Mouse (Mus musculus): ENCODE data around the gene Trim11. TPM values are rescaled to one million over a fixed set of nuclear protein-coding genes. Genes with fewer than 3 reads are reported as not detected.

Trim11 gene
- total and polyA plus RNA-seq, 2 experiments from 2014 or later, result 26.0 to 36.8 TPM

DNA sequence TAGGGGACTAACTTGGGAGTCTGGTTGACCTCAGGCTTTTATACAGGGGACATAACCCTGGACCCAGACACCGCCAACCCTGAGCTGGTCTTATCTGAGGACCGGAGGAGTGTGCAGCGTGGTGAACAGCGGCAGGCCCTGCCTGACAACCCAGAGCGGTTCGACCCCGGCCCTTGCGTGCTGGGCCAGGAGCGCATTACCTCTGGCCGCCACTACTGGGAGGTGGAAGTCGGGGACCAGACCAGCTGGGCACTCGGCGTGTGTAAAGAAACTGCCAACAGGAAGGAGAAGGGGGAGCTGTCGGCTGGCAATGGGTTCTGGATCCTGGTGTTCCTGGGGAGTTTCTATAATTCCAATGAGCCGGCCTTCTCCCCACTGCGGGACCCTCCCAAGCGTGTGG is 12.2 kb downstream of the Trim11 start:
- H3K4me2 ChIP-seq (ENCODE audit: low read depth, low read length), result no peak overlapping the region

DNA sequence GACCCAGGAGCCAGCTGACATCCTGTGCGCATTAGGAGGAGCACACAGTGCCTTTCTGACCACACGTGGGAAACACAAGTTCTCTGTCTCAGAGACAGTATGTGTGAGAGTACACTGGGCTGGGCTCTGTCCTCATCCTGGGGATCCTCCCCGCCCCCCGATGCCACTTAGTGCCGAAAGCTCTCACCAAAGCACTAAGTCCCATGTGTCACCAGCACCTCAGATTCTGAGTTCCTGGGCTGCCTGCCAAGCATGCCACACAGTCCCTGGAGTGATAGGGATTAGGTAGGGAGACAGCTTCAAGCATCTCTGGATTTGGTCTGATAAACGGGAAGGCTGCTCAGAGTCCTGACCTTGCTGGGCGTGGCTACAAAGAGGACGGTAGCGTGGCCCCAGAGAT is 12.9 kb downstream of the Trim11 start:
- H3K4me2 ChIP-seq (ENCODE audit: low read depth, low read length), result no peak overlapping the region; the same call in 1 of the 2 replicates
- peak; percentile 80 for DNase-seq (ENCODE audit: low spot score)
- H3K27ac ChIP-seq (ENCODE audit: low read depth), result peak overlapping the region; percentile 73
- no peak overlapping the region for H3K4me3 ChIP-seq (ENCODE audit: low read depth, low read length)
- H3K27me3 ChIP-seq (ENCODE audit: control insufficient read depth, insufficient read depth, low read length), result peaks cover 5% of the 10 kb centered on the region; the same call in 1 of the 2 replicates
- peaks cover 55% of the 10 kb centered on the region for H3K36me3 ChIP-seq (replicated peaks; ENCODE audit: control insufficient read depth, insufficient read depth, low read length)
- ATAC-seq (ENCODE audit: insufficient read depth, low read depth), result peak; percentile 72
- 36% methylated on average over 9 of the region's 9 CpGs for WGBS
- no peaks in the 10 kb centered on the region for H3K9me3 ChIP-seq (replicated peaks; ENCODE audit: control insufficient read depth, low read length)
- H3K9ac ChIP-seq (replicated peaks; ENCODE audit: low read depth, low read length), result no peak overlapping the region
- TF ChIP-seq CTCF (IDR thresholded peaks at IDR 0.05; ENCODE audit: low read depth), result no peak
- peak; percentile 72; the same call in 1 of the 2 replicates for TF ChIP-seq EP300 (IDR thresholded peaks at IDR 0.05; ENCODE audit: low read depth)
- peaks cover 75% of the 10 kb centered on the region for H3K4me1 ChIP-seq (ENCODE audit: control insufficient read depth, insufficient read depth)

More for the DNA sequence above, 12.2 kb downstream of the Trim11 start:
- TF ChIP-seq EP300 (IDR thresholded peaks at IDR 0.05; ENCODE audit: low read depth) (no peak), CTCF (IDR thresholded peaks at IDR 0.05; ENCODE audit: low read depth) (no peak)
- 44% methylated on average over 17 of the region's 17 CpGs for WGBS
- no peak for DNase-seq (ENCODE audit: low spot score)
- Histone ChIP-seq H3K4me1 (ENCODE audit: control insufficient read depth, insufficient read depth) (peaks cover 73% of the 10 kb centered on the region), H3K4me3 (ENCODE audit: low read depth, low read length) (no peak overlapping the region), H3K27ac (ENCODE audit: low read depth) (peak overlapping the region; percentile 73), H3K9ac (replicated peaks; ENCODE audit: low read depth, low read length) (no peak overlapping the region), H3K9me3 (replicated peaks; ENCODE audit: control insufficient read depth, low read length) (no peaks in the 10 kb centered on the region), H3K36me3 (replicated peaks; ENCODE audit: control insufficient read depth, insufficient read depth, low read length) (peaks cover 55% of the 10 kb centered on the region), H3K27me3 (ENCODE audit: control insufficient read depth, insufficient read depth, low read length) (peaks cover 5% of the 10 kb centered on the region; the same call in 1 of the 2 replicates)
- peak; percentile 22 for ATAC-seq (ENCODE audit: insufficient read depth, low read depth)

DNA sequence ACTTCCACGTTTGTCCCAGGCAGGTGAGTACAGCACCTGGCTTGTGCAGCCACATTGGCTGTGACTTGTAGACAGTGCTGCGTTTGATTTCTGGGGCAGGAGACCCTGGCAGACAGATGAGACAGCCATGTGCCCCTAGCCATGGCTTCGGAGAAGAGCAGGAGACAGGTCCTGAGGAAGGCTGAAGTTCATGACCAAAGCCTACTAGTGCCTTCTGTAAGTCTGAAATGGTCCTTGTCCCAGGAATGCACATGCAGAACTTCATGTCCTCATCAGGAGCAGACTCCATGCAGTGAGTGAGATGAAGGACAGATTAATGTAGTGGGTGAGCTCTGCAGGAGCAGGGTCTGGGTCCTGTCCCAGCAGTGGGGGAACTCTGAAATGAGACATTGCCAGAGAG is 14.0 kb downstream of the Trim11 start:
- ATAC-seq (ENCODE audit: insufficient read depth, low read depth), result no peak
- 58% methylated on average over 3 of the region's 3 CpGs for WGBS
- DNase-seq (ENCODE audit: low spot score), result no peak
- Histone ChIP-seq H3K9me3 (replicated peaks; ENCODE audit: control insufficient read depth, low read length) (no peaks in the 10 kb centered on the region), H3K27me3 (ENCODE audit: control insufficient read depth, insufficient read depth, low read length) (peaks cover 5% of the 10 kb centered on the region; the same call in 1 of the 2 replicates), H3K36me3 (replicated peaks; ENCODE audit: control insufficient read depth, insufficient read depth, low read length) (peaks cover 54% of the 10 kb centered on the region), H3K4me3 (ENCODE audit: low read depth, low read length) (no peak overlapping the region), H3K9ac (replicated peaks; ENCODE audit: low read depth, low read length) (peak overlapping the region; percentile 11; the same call in 1 of the 2 replicates), H3K27ac (ENCODE audit: low read depth) (peak overlapping the region; percentile 73; the same call in 1 of the 2 replicates), H3K4me1 (ENCODE audit: control insufficient read depth, insufficient read depth) (peaks cover 75% of the 10 kb centered on the region), H3K4me2 (ENCODE audit: low read depth, low read length) (no peak overlapping the region)
- TF ChIP-seq EP300 (IDR thresholded peaks at IDR 0.05; ENCODE audit: low read depth) (no peak), CTCF (IDR thresholded peaks at IDR 0.05; ENCODE audit: low read depth) (no peak)

DNA sequence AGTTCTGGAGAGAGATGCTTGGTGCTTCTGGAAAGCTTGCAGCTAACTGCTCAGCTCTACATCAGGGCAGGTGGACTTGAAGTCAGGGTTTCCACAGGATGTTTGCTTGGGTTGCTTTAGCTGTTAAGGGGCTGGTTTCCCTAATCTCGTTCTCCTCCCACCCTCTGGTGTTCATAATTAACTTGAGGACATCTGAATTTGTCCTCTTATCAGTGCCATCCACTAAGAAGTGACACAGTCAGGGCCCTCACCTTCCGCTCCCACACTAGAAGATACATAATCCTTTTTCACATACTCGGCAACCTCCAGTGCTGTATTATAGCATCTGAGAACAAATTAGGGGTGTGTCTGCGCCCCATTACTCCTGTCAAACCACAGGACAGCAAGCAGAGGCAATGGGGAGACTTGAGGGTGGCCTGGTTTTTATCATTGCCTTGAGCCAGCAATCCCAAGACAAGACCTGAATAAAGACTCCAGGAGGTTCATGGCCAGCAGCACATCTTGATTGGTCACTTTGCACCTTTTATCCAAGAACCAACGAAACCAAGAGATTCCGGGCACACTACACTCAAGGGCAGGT is 15.3 kb downstream of the Trim11 start:
- WGBS, result 56% methylated on average over 6 of the region's 6 CpGs
- H3K4me1 ChIP-seq (ENCODE audit: control insufficient read depth, insufficient read depth), result peaks cover 76% of the 10 kb centered on the region
- H3K4me2 ChIP-seq (ENCODE audit: low read depth, low read length), result no peak overlapping the region
- H3K36me3 ChIP-seq (replicated peaks; ENCODE audit: control insufficient read depth, insufficient read depth, low read length), result peaks cover 44% of the 10 kb centered on the region
- TF ChIP-seq CTCF (IDR thresholded peaks at IDR 0.05; ENCODE audit: low read depth), result no peak
- no peak for TF ChIP-seq EP300 (IDR thresholded peaks at IDR 0.05; ENCODE audit: low read depth)
- DNase-seq (ENCODE audit: low spot score) (no peak), ATAC-seq (ENCODE audit: insufficient read depth, low read depth) (no peak)
- peaks cover 5% of the 10 kb centered on the region; the same call in 1 of the 2 replicates for H3K27me3 ChIP-seq (ENCODE audit: control insufficient read depth, insufficient read depth, low read length)
- H3K27ac ChIP-seq (ENCODE audit: low read depth), result peak overlapping the region; percentile 73; the same call in 1 of the 2 replicates
- no peak overlapping the region for H3K9ac ChIP-seq (replicated peaks; ENCODE audit: low read depth, low read length)
- H3K4me3 ChIP-seq (ENCODE audit: low read depth, low read length), result no peak overlapping the region
- H3K9me3 ChIP-seq (replicated peaks; ENCODE audit: control insufficient read depth, low read length), result no peaks in the 10 kb centered on the region

DNA sequence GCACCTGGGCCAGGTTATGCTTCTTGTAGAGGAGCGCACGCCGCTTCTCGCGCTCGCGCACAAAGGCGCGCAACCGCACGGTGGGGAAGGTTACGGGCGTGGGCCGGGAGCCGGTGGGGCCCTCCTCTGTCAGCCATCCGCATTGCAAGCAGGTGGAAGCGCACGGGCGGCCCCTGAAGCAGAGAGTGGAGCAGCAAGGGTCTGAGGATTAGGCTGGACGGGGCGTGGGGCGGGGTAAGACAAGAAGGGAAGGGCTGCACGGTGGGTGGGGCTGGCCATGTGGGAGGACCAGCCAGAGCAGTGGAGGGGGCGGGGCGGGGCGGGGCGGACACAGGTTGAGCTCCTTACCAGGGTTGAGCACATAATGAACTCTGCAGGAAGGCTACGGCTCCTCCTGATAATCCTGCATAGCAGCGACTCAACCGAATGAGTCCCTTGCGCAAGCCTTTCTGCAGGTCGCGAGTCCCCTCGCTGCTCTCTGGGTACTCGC is 16.5 kb downstream of the Trim11 start:
- Histone ChIP-seq H3K27me3 (ENCODE audit: control insufficient read depth, insufficient read depth, low read length) (peaks cover 5% of the 10 kb centered on the region; the same call in 1 of the 2 replicates), H3K27ac (ENCODE audit: low read depth) (no peak overlapping the region), H3K9me3 (replicated peaks; ENCODE audit: control insufficient read depth, low read length) (no peaks in the 10 kb centered on the region), H3K9ac (replicated peaks; ENCODE audit: low read depth, low read length) (no peak overlapping the region), H3K36me3 (replicated peaks; ENCODE audit: control insufficient read depth, insufficient read depth, low read length) (peaks cover 32% of the 10 kb centered on the region), H3K4me3 (ENCODE audit: low read depth, low read length) (peak overlapping the region; percentile 29), H3K4me2 (ENCODE audit: low read depth, low read length) (peak overlapping the region; percentile 50), H3K4me1 (ENCODE audit: control insufficient read depth, insufficient read depth) (peaks cover 78% of the 10 kb centered on the region)
- DNase-seq (ENCODE audit: low spot score), result no peak
- ATAC-seq (ENCODE audit: insufficient read depth, low read depth), result no peak
- peak; percentile 19; the same call in 1 of the 2 replicates for TF ChIP-seq CTCF (IDR thresholded peaks at IDR 0.05; ENCODE audit: low read depth)
- TF ChIP-seq EP300 (IDR thresholded peaks at IDR 0.05; ENCODE audit: low read depth), result no peak
- WGBS, result 9% methylated on average over 34 of the region's 35 CpGs

Data from heart, postnatal 0 days (tissue).